Mouse (Mus musculus) Patski (cell line): Measurements from ENCODE around the gene Ptgir. TPM values are rescaled to one million over a fixed set of nuclear protein-coding genes. Genes with fewer than 3 reads are reported as not detected.

Experiments used
- ATAC-seq: fragments of 100-300 bp; one replicate; pipeline ENCODE4 v1.8.0; 2021
- CTCF ChIA-PET: fragments of 350-600 bp; sonication (Branson Sonifier 250); formaldehyde crosslinking; loops from one replicate; lab custom pipeline; 2022; ENCODE audit warnings: inconsistent platforms; lab: Charles Lee
- POLR2A ChIA-PET: fragments of 350-600 bp; sonication (Branson Sonifier 250); formaldehyde crosslinking; loops from one replicate; lab custom pipeline; 2022; ENCODE audit warnings: antibody characterized with exemption, inconsistent platforms; lab: Charles Lee
- DNase-seq: peaks from one replicate; pipeline ENCODE4 v3.0.0-alpha.2; 2011; ENCODE audit warnings: low read depth, low spot score
- H3K27me3 ChIP-seq: fragments of 371-371 bp; one replicate; pipeline ENCODE4 v1.5.1; 2021
- CTCF ChIP-seq: fragments of 100-300 bp; IDR thresholded peaks from one replicate; pipeline ENCODE4 v1.5.1; 2021
- in situ Hi-C: fragments of 300-500 bp; cut with MboI; formaldehyde crosslinking; loops from 3 replicates; pipeline ENCODE4 v1.11.1; 2018; ENCODE audit warnings: low pct_unique_long_range_greater_than_20kb, mixed read lengths
- polyA plus RNA-seq: library from polyadenylated mRNA; unstranded; gene quantifications from one replicate; pipeline ENCODE4 v1.2.3, GENCODE M21; 2021

The Ptgir gene
- polyA plus RNA-seq, 1 experiment from 2014 or later = not detected

GRCm38 (mm10) chr7:16890944-16891343 lies 15.3 kb upstream of the Ptgir start:
- in situ Hi-C loops = no loop called here
- DNase-seq (no peak), ATAC-seq (no peak)
- H3K27me3 ChIP-seq = peaks cover 8% of the 10 kb centered on the region
- ChIA-PET POLR2A (no interaction called here), CTCF (interaction anchor here (0.7 to 1.6 kb wide), 4 partner anchors 16 to 36 kb away, joined by 3 to 17 read pairs (median 4); partner anchors contain the start of gene Dact3)
- no peak for TF ChIP-seq CTCF

- ChIA-PET POLR2A (no interaction called here), CTCF (interaction anchor here (0.8 to 1.6 kb wide), 6 partner anchors 8 to 28 kb away, joined by 4 to 17 read pairs (median 5); partner anchors contain the start of gene Dact3)
- peak; percentile 95 for TF ChIP-seq CTCF
- peaks cover 8% of the 10 kb centered on the region for H3K27me3 ChIP-seq
- DNase-seq (peak; percentile 20), ATAC-seq (peak; percentile 88)
- in situ Hi-C loops = no loop called here
These were observed 14.5 kb upstream of the Ptgir start, which contains the start of gene Gng8 for GRCm38 (mm10) chr7:16891641-16892351. Gene Gng8 (plus strand): TSS chr7:16891786.

DNA sequence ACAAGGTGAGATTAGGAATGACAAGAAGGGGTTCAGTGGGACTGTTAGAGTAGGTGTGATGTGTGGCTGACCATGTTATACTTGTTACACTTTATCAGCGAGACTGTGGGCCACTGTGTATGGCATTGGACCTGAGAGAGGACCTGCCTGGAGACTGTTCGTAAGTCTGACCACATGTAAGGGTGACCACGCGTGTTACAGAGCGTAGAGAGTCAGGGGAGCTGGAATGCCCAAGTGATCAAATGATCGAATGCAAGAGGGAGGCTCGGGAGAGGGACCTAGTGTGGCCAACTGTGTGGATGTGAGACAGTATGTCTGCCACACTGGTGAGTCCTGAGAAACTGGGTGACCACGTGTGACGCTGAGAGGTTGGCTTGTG lies 13.9 kb upstream of the Ptgir start:
- DNase-seq (no peak), ATAC-seq (no peak)
- ChIA-PET CTCF (interaction anchor here (0.8 to 1.6 kb wide), 6 partner anchors 9 to 28 kb away, joined by 4 to 17 read pairs (median 5); partner anchors contain the start of gene Dact3), POLR2A (no interaction called here)
- no peak for TF ChIP-seq CTCF
- in situ Hi-C loops = no loop called here
- H3K27me3 ChIP-seq = peaks cover 8% of the 10 kb centered on the region

- POLR2A ChIA-PET = no interaction called here
- in situ Hi-C loops = no loop called here
- ATAC-seq = no peak
- no peak for DNase-seq
- peaks cover 8% of the 10 kb centered on the region for H3K27me3 ChIP-seq
- CTCF ChIA-PET = interaction anchor here (2.7 to 2.8 kb wide), 2 partner anchors 19 to 26 kb away, joined by 10 to 11 read pairs; partner anchors contain the start of gene Dact3
- TF ChIP-seq CTCF = no peak
These were observed 12.7 kb upstream of the Ptgir start for GRCm38 (mm10) chr7:16893612-16894011.

DNA sequence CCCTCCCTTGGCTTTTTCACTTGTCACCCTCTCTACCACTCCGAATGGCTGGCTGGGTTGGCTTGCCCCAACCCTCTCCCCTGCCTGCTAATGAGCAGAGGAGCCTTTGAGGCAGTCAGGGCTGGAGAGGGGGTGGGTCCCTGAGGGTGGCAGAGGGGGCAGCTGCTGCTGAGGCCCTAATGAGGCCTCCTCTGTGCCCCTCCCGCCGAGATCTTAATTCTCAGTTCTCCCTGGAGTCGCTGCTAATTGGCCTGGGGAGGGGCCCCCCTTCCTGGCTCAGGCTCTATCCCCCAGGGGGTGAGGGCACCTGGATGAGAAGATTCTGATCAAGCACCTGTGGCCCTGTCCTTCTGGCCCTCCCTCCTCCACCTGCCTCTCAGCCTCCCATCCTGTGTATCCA lies 12.0 kb upstream of the Ptgir start:
- ChIA-PET CTCF (interaction anchor here (1.3 to 2.8 kb wide), 4 partner anchors 19 to 34 kb away, joined by 3 to 11 read pairs (median 10); partner anchors contain the start of gene Dact3), POLR2A (no interaction called here)
- TF ChIP-seq CTCF = no peak
- H3K27me3 ChIP-seq = peaks cover 8% of the 10 kb centered on the region
- in situ Hi-C loops = no loop called here
- ATAC-seq = no peak
- no peak for DNase-seq

DNA sequence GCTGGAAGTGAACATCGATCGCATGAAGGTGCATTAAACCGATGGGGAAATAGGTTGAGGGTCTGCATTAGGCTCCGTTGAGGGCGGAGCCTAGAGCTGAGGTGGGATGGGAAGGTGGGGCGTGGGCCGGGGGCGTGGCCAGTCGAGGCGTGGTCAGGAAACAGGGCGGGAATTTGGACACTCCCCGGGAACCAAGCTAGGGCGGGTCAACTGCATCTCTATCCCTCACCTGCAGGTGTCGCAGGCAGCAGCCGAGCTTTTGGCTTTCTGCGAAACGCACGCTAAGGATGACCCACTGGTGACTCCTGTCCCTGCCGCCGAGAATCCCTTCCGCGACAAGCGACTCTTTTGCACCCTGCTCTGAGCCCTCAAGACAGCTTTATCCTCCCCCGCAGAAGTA lies 11.3 kb upstream of the Ptgir start:
- peaks cover 8% of the 10 kb centered on the region for H3K27me3 ChIP-seq

GRCm38 (mm10) chr7:16895511-16895910 lies 10.8 kb upstream of the Ptgir start:
- POLR2A ChIA-PET = interaction anchor here (1.5 kb wide), 1 partner anchor 18 kb away, joined by 3 read pairs; no protein-coding TSS in a partner anchor
- CTCF ChIA-PET = interaction anchor here (0.9 to 2.8 kb wide), 8 partner anchors 8 to 35 kb away, joined by 3 to 11 read pairs (median 4); partner anchors contain the start of gene Dact3
- DNase-seq = no peak
- in situ Hi-C loops = no loop called here
- H3K27me3 ChIP-seq = peaks cover 8% of the 10 kb centered on the region
- ATAC-seq = no peak
- no peak for TF ChIP-seq CTCF

More for the DNA sequence above, 11.3 kb upstream of the Ptgir start:
- in situ Hi-C loops = no loop called here
- DNase-seq (no peak), ATAC-seq (peak; percentile 48)
- ChIA-PET POLR2A (interaction anchor here (1.5 kb wide), 1 partner anchor 18 kb away, joined by 3 read pairs; no protein-coding TSS in a partner anchor), CTCF (interaction anchor here (0.9 to 2.8 kb wide), 8 partner anchors 8 to 35 kb away, joined by 3 to 11 read pairs (median 4); partner anchors contain the start of gene Dact3)
- peak; percentile 88 for TF ChIP-seq CTCF

DNA sequence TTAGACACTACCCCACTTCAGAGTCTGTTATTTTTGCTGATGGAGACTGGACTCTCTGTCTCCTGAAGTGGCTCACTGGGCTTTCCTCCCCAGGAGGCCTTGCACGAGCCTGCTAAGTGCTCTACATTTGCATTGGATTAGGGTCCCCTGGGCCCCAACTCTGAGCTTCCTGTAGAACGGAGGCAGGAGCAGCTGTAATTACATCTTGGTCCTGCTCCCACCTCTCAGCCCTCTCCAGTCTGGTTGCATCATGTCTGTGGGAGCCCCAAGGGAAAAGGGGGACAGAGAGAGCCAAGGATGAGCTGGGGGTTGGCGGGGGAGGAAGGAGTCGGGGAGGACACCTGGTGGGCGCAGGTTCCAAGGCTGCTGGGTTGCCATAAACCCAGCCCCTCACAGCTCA lies 5.8 kb upstream of the Ptgir start:
- DNase-seq (no peak), ATAC-seq (no peak)
- TF ChIP-seq CTCF = no peak
- H3K27me3 ChIP-seq = peaks cover 3% of the 10 kb centered on the region
- ChIA-PET POLR2A (no interaction called here), CTCF (interaction anchor here (0.7 to 2.4 kb wide), 4 partner anchors 14 to 26 kb away, joined by 3 to 12 read pairs (median 4); no protein-coding TSS in a partner anchor)
- in situ Hi-C loops = no loop called here

GRCm38 (mm10) chr7:16903439-16903955 lies 2.8 kb upstream of the Ptgir start:
- no peak for TF ChIP-seq CTCF
- ATAC-seq = no peak
- no peak for DNase-seq
- ChIA-PET POLR2A (no interaction called here), CTCF (interaction anchor here (0.9 to 1.3 kb wide), 2 partner anchors 8 to 10 kb away, joined by 3 to 4 read pairs; no protein-coding TSS in a partner anchor)
- in situ Hi-C loops = no loop called here
- H3K27me3 ChIP-seq = peaks cover 3% of the 10 kb centered on the region

DNA sequence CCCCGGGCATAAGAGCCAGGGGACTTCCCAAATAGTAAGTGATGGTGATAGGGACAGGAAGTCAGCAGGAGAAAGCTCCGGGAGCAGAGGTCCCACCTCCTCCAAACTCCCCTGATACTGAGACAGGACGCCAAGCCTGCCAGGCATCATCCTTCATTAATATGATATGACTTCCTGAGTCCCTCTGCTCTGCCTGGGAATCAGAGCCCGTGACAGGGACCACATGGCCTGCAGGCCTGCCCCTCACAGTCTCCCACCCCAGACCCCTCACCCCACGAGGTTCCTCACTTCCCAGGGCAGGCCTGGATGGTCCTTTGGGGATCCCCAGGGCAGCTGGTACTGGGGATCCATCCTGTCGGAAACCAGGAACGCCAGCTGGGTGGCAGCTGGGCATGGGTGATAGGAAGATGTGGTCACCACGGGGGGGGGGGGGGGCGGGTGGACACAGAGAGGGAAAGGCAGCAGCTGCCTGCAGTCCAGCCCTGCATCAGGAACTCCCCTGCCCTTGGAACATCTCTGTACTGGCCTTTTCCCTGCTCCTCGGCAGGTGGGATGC lies 2.1 kb upstream of the Ptgir start:
- ATAC-seq (no peak), DNase-seq (no peak)
- ChIA-PET CTCF (interaction anchor here (1.3 kb wide), 1 partner anchor 9 kb away, joined by 4 read pairs; no protein-coding TSS in a partner anchor), POLR2A (no interaction called here)
- H3K27me3 ChIP-seq = peaks cover 3% of the 10 kb centered on the region
- no peak for TF ChIP-seq CTCF
- in situ Hi-C loops = no loop called here
